In genomic region chr10:122741191-122741590, GRCm38 (mm10) we compare ENCODE assay signal across 22 mouse cellular contexts.
DNase-seq lines count a peak whose midpoint lies in the region; TF ChIP-seq lines count a peak whose summit lies in the region.
"Had no signal": no experiment of that assay in that cellular context is flagged by ENCODE, and none has a peak within 500 bp of the region (broad histone marks: within the 10 kb centered on the region; RNA-seq: fewer than 3 reads in every experiment).

No protein-coding gene starts in this region.

- 0 out of 2 replicates have a peak, but pooled peaks have one; percentile 23 for TF ChIP-seq POLR2A in cortical plate, adult 2 months (IDR thresholded peaks at IDR 0.05; ENCODE audit: extremely low read depth, insufficient read depth, low read length)

- H3K4me1 ChIP-seq in cortical plate, adult 2 months (ENCODE audit: control insufficient read depth, insufficient read depth, low read length) = peaks cover 25% of the 10 kb centered on the region
- H3K4me1 ChIP-seq: megakaryocyte, embryonic 14.5 days had no signal

- H3K27ac ChIP-seq in left cerebral cortex, adult 2 months = peak overlapping the region; percentile 77
- peak overlapping the region; percentile 31; the same call in 1 of the 2 replicates for H3K27ac ChIP-seq in cortical plate, adult 2 months (ENCODE audit: insufficient read depth, low read length)
- H3K27ac ChIP-seq: embryonic facial prominence, embryonic 12.5 days had no signal

- intact Hi-C loops in heart, postnatal 36 days (cut with DNase I) = no loop called here
- intact Hi-C loops in left cerebral cortex, adult 2 months (cut with DNase I) = no loop called here

- H3K4me3 ChIP-seq in left cerebral cortex, adult 2 months = no peak overlapping the region
- no peak overlapping the region for H3K4me3 ChIP-seq in cortical plate, adult 2 months (ENCODE audit: insufficient read depth, low read length)
- H3K4me3 ChIP-seq: embryonic facial prominence, embryonic 12.5 days; erythroblast, embryonic 14.5 days; megakaryocyte, embryonic 14.5 days had no signal

- no peak for TF ChIP-seq CTCF in left cerebral cortex, adult 2 months (IDR thresholded peaks at IDR 0.05)
- no peak for TF ChIP-seq CTCF in cortical plate, adult 2 months (IDR thresholded peaks at IDR 0.05; ENCODE audit: extremely low read depth, insufficient read depth, low read length)

- DNase-seq in heart, adult 11 months = peak; percentile 46
- DNase-seq in heart, postnatal 36 days = no peak
- DNase-seq in left cerebral cortex, adult 2 months (ENCODE audit: extremely low spot score in 1 of 2, low spot score in 2 of 2) = no peak
- DNase-seq in left cerebral cortex, adult 18-20 months (ENCODE audit: low spot score in 2 of 2) = no peak
- DNase-seq in R1 (ENCODE audit: low read depth, low spot score) = peak; percentile 55
- no peak for DNase-seq in spleen, postnatal 14 days (ENCODE audit: low spot score in 2 of 2)
- DNase-seq in frontal cortex, postnatal 10 days (ENCODE audit: low spot score in 2 of 2) = no peak
- DNase-seq: adrenal gland, postnatal 25 days; cerebellum, adult 8-10 months; gastrocnemius, postnatal 36 days; heart, postnatal 10 days; kidney, adult 2 months; kidney, postnatal 10 days; left cerebral cortex, postnatal 4 days; liver; liver, postnatal 0 days; lung, postnatal 14 days; thymus, postnatal 25 days had no signal

Comparison
In these comparisons a context has a peak if more than half of its experiments do, and no peak if none do; other contexts are left out.
1. DNase-seq: peak in heart, adult 11 months (single experiment) and R1 (single experiment); none in heart, postnatal 36 days (0 of 2), left cerebral cortex, adult 2 months (0 of 2), left cerebral cortex, adult 18-20 months (0 of 2), spleen, postnatal 14 days (0 of 2) and frontal cortex, postnatal 10 days (0 of 2).